Mouse (Mus musculus): Measurements from ENCODE around the gene Ndrg2. TPM values are rescaled to one million over a fixed set of nuclear protein-coding genes. Genes with fewer than 3 reads are reported as not detected.

Gene Ndrg2
- polyA plus RNA-seq, 1 experiment from 2014 or later: 93.3 TPM

- Histone ChIP-seq H3K4me3 (ENCODE audit: low read length) (no peak within 1 kb of the TSS), H3K27me3 (ENCODE audit: control insufficient read depth, insufficient read depth, low read depth, low read length) (no peaks in the 10 kb centered on the region), H3K4me2 (ENCODE audit: low read depth, low read length) (no peak within 1 kb of the TSS), H3K36me3 (ENCODE audit: control insufficient read depth, insufficient read depth, low read length) (no peaks in the 10 kb centered on the region), H3K9me3 (ENCODE audit: control insufficient read depth, low read length) (no peaks in the 10 kb centered on the region), H3K4me1 (replicated peaks; ENCODE audit: control insufficient read depth, insufficient read depth, low read length) (peaks cover 23% of the 10 kb centered on the region), H3K9ac (ENCODE audit: low read length) (no peak within 1 kb of the TSS), H3K27ac (ENCODE audit: low read length) (no peak within 1 kb of the TSS)
- no peak for ATAC-seq (ENCODE audit: low read depth)
- 82% methylated on average over 4 of the region's 4 CpGs for WGBS
Observed at GRCm38 (mm10) chr14:51918125-51918524, 4.2 kb upstream of the Ndrg2 start, which contains the start of gene Tppp2. Gene Tppp2 (plus strand): TSS chr14:51918425.

- H3K27ac ChIP-seq (ENCODE audit: low read length): no peak overlapping the region
- ATAC-seq (ENCODE audit: low read depth): no peak
Observed at GRCm38 (mm10) chr14:51916539-51916938, 2.6 kb upstream of the Ndrg2 start.

GRCm38 (mm10) chr14:51915030-51915429 lies 1.1 kb upstream of the Ndrg2 start:
- Histone ChIP-seq H3K36me3 (ENCODE audit: control insufficient read depth, insufficient read depth, low read length) (no peaks in the 10 kb centered on the region), H3K27me3 (ENCODE audit: control insufficient read depth, insufficient read depth, low read depth, low read length) (no peaks in the 10 kb centered on the region), H3K4me3 (ENCODE audit: low read length) (no peak overlapping the region), H3K27ac (ENCODE audit: low read length) (peak overlapping the region; percentile 90), H3K9ac (ENCODE audit: low read length) (no peak overlapping the region), H3K9me3 (ENCODE audit: control insufficient read depth, low read length) (no peaks in the 10 kb centered on the region), H3K4me2 (ENCODE audit: low read depth, low read length) (no peak overlapping the region), H3K4me1 (replicated peaks; ENCODE audit: control insufficient read depth, insufficient read depth, low read length) (peaks cover 12% of the 10 kb centered on the region)
- WGBS: 2% methylated on average over 3 of the region's 3 CpGs
- ATAC-seq (ENCODE audit: low read depth): no peak

More at GRCm38 (mm10) chr14:51916539-51916938, 2.6 kb upstream of the Ndrg2 start:
- H3K4me1 ChIP-seq (replicated peaks; ENCODE audit: control insufficient read depth, insufficient read depth, low read length): peaks cover 16% of the 10 kb centered on the region
- no peaks in the 10 kb centered on the region for H3K9me3 ChIP-seq (ENCODE audit: control insufficient read depth, low read length)
- WGBS: 76% methylated on average over 4 of the region's 4 CpGs
- no peaks in the 10 kb centered on the region for H3K27me3 ChIP-seq (ENCODE audit: control insufficient read depth, insufficient read depth, low read depth, low read length)
- no peaks in the 10 kb centered on the region for H3K36me3 ChIP-seq (ENCODE audit: control insufficient read depth, insufficient read depth, low read length)
- no peak overlapping the region for H3K9ac ChIP-seq (ENCODE audit: low read length)
- no peak overlapping the region for H3K4me3 ChIP-seq (ENCODE audit: low read length)
- H3K4me2 ChIP-seq (ENCODE audit: low read depth, low read length): no peak overlapping the region

GRCm38 (mm10) chr14:51913062-51913959 lies 647 bp downstream of the Ndrg2 start:
- peak overlapping the region; percentile 97 for H3K4me2 ChIP-seq (ENCODE audit: low read depth, low read length)
- peaks cover 12% of the 10 kb centered on the region for H3K4me1 ChIP-seq (replicated peaks; ENCODE audit: control insufficient read depth, insufficient read depth, low read length)
- H3K9me3 ChIP-seq (ENCODE audit: control insufficient read depth, low read length): no peaks in the 10 kb centered on the region
- ATAC-seq (ENCODE audit: low read depth): peak; percentile 88
- H3K27me3 ChIP-seq (ENCODE audit: control insufficient read depth, insufficient read depth, low read depth, low read length): no peaks in the 10 kb centered on the region
- H3K36me3 ChIP-seq (ENCODE audit: control insufficient read depth, insufficient read depth, low read length): no peaks in the 10 kb centered on the region
- H3K4me3 ChIP-seq (ENCODE audit: low read length): peak overlapping the region; percentile 67
- WGBS: under 1% methylated on average over 57 of the region's 58 CpGs
- peak overlapping the region; percentile 90 for H3K27ac ChIP-seq (ENCODE audit: low read length)
- H3K9ac ChIP-seq (ENCODE audit: low read length): peak overlapping the region; percentile 79

- H3K9me3 ChIP-seq (ENCODE audit: control insufficient read depth, low read length): no peaks in the 10 kb centered on the region
- peak overlapping the region; percentile 30 for H3K27ac ChIP-seq (ENCODE audit: low read length)
- H3K36me3 ChIP-seq (ENCODE audit: control insufficient read depth, insufficient read depth, low read length): no peaks in the 10 kb centered on the region
- 14% methylated on average over 14 of the region's 14 CpGs for WGBS
- H3K4me3 ChIP-seq (ENCODE audit: low read length): peak overlapping the region; percentile 67
- H3K9ac ChIP-seq (ENCODE audit: low read length): peak overlapping the region; percentile 79
- no peaks in the 10 kb centered on the region for H3K27me3 ChIP-seq (ENCODE audit: control insufficient read depth, insufficient read depth, low read depth, low read length)
- peaks cover 12% of the 10 kb centered on the region for H3K4me1 ChIP-seq (replicated peaks; ENCODE audit: control insufficient read depth, insufficient read depth, low read length)
- ATAC-seq (ENCODE audit: low read depth): peak; percentile 3; the same call in 1 of the 2 replicates
- H3K4me2 ChIP-seq (ENCODE audit: low read depth, low read length): peak overlapping the region; percentile 97
Observed at GRCm38 (mm10) chr14:51912391-51913061, 1.4 kb downstream of the Ndrg2 start.

- Histone ChIP-seq H3K4me2 (ENCODE audit: low read depth, low read length) (no peak overlapping the region), H3K9me3 (ENCODE audit: control insufficient read depth, low read length) (no peaks in the 10 kb centered on the region), H3K4me1 (replicated peaks; ENCODE audit: control insufficient read depth, insufficient read depth, low read length) (peaks cover 12% of the 10 kb centered on the region), H3K27ac (ENCODE audit: low read length) (no peak overlapping the region), H3K4me3 (ENCODE audit: low read length) (no peak overlapping the region), H3K27me3 (ENCODE audit: control insufficient read depth, insufficient read depth, low read depth, low read length) (no peaks in the 10 kb centered on the region), H3K9ac (ENCODE audit: low read length) (no peak overlapping the region), H3K36me3 (ENCODE audit: control insufficient read depth, insufficient read depth, low read length) (no peaks in the 10 kb centered on the region)
- ATAC-seq (ENCODE audit: low read depth): no peak
- 79% methylated on average over 10 of the region's 10 CpGs for whole genome bisulfite sequencing
Observed at GRCm38 (mm10) chr14:51911301-51911700, 2.7 kb downstream of the Ndrg2 start.

- Histone ChIP-seq H3K9me3 (ENCODE audit: control insufficient read depth, low read length) (no peaks in the 10 kb centered on the region), H3K9ac (ENCODE audit: low read length) (no peak overlapping the region), H3K36me3 (ENCODE audit: control insufficient read depth, insufficient read depth, low read length) (no peaks in the 10 kb centered on the region), H3K27ac (ENCODE audit: low read length) (no peak overlapping the region), H3K27me3 (ENCODE audit: control insufficient read depth, insufficient read depth, low read depth, low read length) (no peaks in the 10 kb centered on the region), H3K4me1 (replicated peaks; ENCODE audit: control insufficient read depth, insufficient read depth, low read length) (peaks cover 6% of the 10 kb centered on the region; the same call in 1 of the 2 replicates), H3K4me2 (ENCODE audit: low read depth, low read length) (no peak overlapping the region), H3K4me3 (ENCODE audit: low read length) (no peak overlapping the region)
- ATAC-seq (ENCODE audit: low read depth): no peak
- WGBS: 88% methylated on average over 11 of the region's 11 CpGs
Observed at GRCm38 (mm10) chr14:51906102-51906501, 7.9 kb downstream of the Ndrg2 start.

GRCm38 (mm10) chr14:51904706-51905105 lies 9.3 kb downstream of the Ndrg2 start:
- no peaks in the 10 kb centered on the region for H3K9me3 ChIP-seq (ENCODE audit: control insufficient read depth, low read length)
- H3K36me3 ChIP-seq (ENCODE audit: control insufficient read depth, insufficient read depth, low read length): no peaks in the 10 kb centered on the region
- no peaks in the 10 kb centered on the region for H3K27me3 ChIP-seq (ENCODE audit: control insufficient read depth, insufficient read depth, low read depth, low read length)
- H3K27ac ChIP-seq (ENCODE audit: low read length): no peak overlapping the region
- H3K4me3 ChIP-seq (ENCODE audit: low read length): no peak overlapping the region
- ATAC-seq (ENCODE audit: low read depth): no peak
- 59% methylated on average over 7 of the region's 7 CpGs for WGBS
- no peak overlapping the region for H3K4me2 ChIP-seq (ENCODE audit: low read depth, low read length)
- peaks cover 6% of the 10 kb centered on the region; the same call in 1 of the 2 replicates for H3K4me1 ChIP-seq (replicated peaks; ENCODE audit: control insufficient read depth, insufficient read depth, low read length)
- H3K9ac ChIP-seq (ENCODE audit: low read length): no peak overlapping the region

GRCm38 (mm10) chr14:51903782-51904181 lies 10.2 kb downstream of the Ndrg2 start:
- H3K36me3 ChIP-seq (ENCODE audit: control insufficient read depth, insufficient read depth, low read length): no peaks in the 10 kb centered on the region
- ATAC-seq (ENCODE audit: low read depth): peak; percentile 32; the same call in 1 of the 2 replicates
- no peak overlapping the region for H3K9ac ChIP-seq (ENCODE audit: low read length)
- H3K27me3 ChIP-seq (ENCODE audit: control insufficient read depth, insufficient read depth, low read depth, low read length): no peaks in the 10 kb centered on the region
- no peak overlapping the region for H3K27ac ChIP-seq (ENCODE audit: low read length)
- no peak overlapping the region for H3K4me3 ChIP-seq (ENCODE audit: low read length)
- peaks cover 6% of the 10 kb centered on the region; the same call in 1 of the 2 replicates for H3K4me1 ChIP-seq (replicated peaks; ENCODE audit: control insufficient read depth, insufficient read depth, low read length)
- WGBS: 69% methylated on average over 9 of the region's 9 CpGs
- H3K9me3 ChIP-seq (ENCODE audit: control insufficient read depth, low read length): no peaks in the 10 kb centered on the region
- H3K4me2 ChIP-seq (ENCODE audit: low read depth, low read length): no peak overlapping the region
